Mouse (Mus musculus) erythroblast, embryonic 14.5 days (primary cell): ENCODE measurements at regions not wholly inside any gene's neighbourhood (a gene's known extent, or its start where the extent isn't known, plus 50 kb on each side); places are given as distances from the start of the nearest gene placed in this dataset.

ENCODE experiments used
- H3K27me3 ChIP-seq: 2 replicates; pipeline ENCODE4 v1.6.1; 2012; ENCODE audit warnings: inconsistent platforms; ENCODE audit not compliant: control insufficient read depth
- H3K36me3 ChIP-seq: 2 replicates; pipeline ENCODE4 v1.6.1; 2012; ENCODE audit warnings: mild to moderate bottlenecking, inconsistent platforms; ENCODE audit not compliant: control insufficient read depth
- H3K4me1 ChIP-seq: 2 replicates; pipeline ENCODE4 v1.6.1; 2012; ENCODE audit warnings: inconsistent platforms; ENCODE audit not compliant: control insufficient read depth
- H3K4me3 ChIP-seq: replicated peaks from 2 replicates; pipeline ENCODE3; 2012; ENCODE audit warnings: moderate library complexity, mild to moderate bottlenecking, inconsistent platforms
- H3K9me3 ChIP-seq: 2 replicates; pipeline ENCODE4 v1.6.1; 2012; ENCODE audit warnings: low read length, inconsistent platforms, mixed read lengths; ENCODE audit not compliant: control insufficient read depth
- GATA1 ChIP-seq: IDR thresholded peaks from 2 replicates; pipeline ENCODE4 v1.6.1; 2012; ENCODE audit warnings: low read length, inconsistent platforms, mixed read lengths
- TAL1 ChIP-seq: IDR thresholded peaks from 3 replicates; pipeline ENCODE4 v1.6.1; 2012; ENCODE audit warnings: low read length, inconsistent platforms, mixed read lengths

DNA sequence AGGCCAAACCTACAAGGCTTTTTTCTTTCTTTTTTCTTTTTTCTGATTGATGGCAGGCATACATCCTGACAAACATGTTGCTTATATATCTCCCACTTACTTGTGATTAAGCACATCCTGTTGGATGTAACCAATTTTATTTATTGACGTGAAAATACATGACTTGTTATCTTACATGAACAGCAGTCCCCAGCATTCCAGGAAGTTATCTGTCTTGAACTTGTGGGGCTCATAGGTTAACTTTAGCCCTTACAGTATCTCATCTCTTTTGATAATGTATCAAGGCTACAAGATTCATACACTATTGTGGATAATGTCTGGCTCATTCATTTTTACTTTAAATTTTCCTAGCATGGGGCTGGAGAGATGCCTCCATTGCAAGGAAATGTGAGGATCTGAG, 852.0 kb upstream of the Agtr1b start:
- TF ChIP-seq TAL1 (no peak), GATA1 (no peak)
- Histone ChIP-seq H3K36me3 (no peaks in the 10 kb centered on the region), H3K27me3 (no peaks in the 10 kb centered on the region), H3K9me3 (no peaks in the 10 kb centered on the region; the same call in 1 of the 2 replicates), H3K4me1 (no peaks in the 10 kb centered on the region), H3K4me3 (no peak overlapping the region)

DNA sequence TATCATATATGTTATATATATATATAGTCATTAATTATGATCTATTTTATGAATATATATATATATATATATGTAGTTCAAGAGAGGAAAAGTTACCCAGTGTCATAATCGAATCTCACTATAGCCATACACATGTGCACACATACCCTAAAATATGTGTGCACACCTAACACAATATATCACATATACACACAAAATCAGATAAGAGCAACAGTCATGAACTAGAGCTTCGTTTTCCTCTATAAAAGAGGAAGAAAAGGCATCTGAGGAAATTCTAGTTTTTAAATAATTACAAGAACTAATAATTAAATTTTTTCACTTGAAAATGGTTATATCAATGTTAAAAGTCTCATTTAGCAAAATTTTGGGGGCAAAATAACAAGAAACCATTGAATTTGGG, 835.3 kb upstream of the Tbl1xr1 start:
- no peaks in the 10 kb centered on the region for H3K36me3 ChIP-seq

DNA sequence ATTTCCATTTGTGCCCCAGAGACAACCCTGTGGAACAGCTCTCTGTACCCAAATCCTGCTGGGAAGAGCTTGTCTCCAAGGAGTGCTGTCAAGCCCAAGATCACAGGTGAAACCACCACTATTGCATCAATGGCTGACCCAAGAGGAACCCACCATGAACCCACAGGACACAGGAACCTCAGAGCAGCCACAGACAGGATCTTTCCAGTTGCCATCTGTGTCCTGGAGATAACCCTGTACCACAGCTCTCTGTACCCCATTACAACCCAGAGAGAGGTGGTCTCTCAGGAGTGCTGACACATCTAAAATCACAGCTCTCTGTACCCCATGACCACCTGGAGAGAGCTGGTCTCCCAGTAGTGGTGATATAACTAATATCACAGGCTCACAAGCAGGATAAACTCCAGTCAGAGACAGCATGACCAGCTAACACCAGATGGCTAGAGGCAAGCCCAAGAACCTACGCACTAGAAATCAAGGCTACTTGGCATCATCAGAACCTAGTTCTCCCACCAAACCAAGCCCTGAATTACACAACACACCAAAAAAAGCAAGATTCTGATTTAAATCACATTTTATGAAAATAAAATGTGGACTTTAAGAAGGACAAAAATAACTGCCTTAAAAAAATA, 820.2 kb upstream of the Tbl1xr1 start:
- TF ChIP-seq TAL1 (no peak), GATA1 (no peak)
- Histone ChIP-seq H3K9me3 (no peaks in the 10 kb centered on the region), H3K36me3 (no peaks in the 10 kb centered on the region), H3K4me1 (no peaks in the 10 kb centered on the region), H3K4me3 (no peak overlapping the region), H3K27me3 (no peaks in the 10 kb centered on the region)

More for the DNA sequence above, 835.3 kb upstream of the Tbl1xr1 start:
- Histone ChIP-seq H3K4me3 (no peak overlapping the region), H3K4me1 (no peaks in the 10 kb centered on the region), H3K27me3 (no peaks in the 10 kb centered on the region), H3K9me3 (no peaks in the 10 kb centered on the region)
- TF ChIP-seq TAL1, result no peak
- no peak for TF ChIP-seq GATA1

DNA sequence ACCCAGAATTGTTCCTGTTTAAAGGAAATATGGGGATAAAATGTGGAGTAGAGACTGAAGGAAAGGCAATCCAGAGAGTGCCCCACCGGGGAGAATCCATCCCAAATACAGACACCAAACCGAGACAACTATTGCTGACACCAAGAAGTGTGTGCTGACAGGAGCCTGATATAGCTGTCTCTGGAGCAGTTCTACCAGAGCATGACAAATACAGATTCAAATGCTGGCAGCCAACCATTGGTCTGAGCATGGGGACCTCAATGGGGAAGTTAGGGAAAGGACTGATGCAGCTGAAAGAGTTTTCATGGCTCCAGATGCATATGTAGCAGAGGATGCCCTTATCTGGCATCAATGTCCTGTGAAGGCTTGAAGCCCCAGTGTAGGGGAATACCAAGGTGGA, 813.1 kb upstream of the Tbl1xr1 start:
- Histone ChIP-seq H3K9me3 (peaks cover 3% of the 10 kb centered on the region; the same call in 1 of the 2 replicates), H3K27me3 (no peaks in the 10 kb centered on the region), H3K4me1 (no peaks in the 10 kb centered on the region), H3K4me3 (no peak overlapping the region), H3K36me3 (no peaks in the 10 kb centered on the region)
- TF ChIP-seq GATA1 (no peak), TAL1 (no peak)

DNA sequence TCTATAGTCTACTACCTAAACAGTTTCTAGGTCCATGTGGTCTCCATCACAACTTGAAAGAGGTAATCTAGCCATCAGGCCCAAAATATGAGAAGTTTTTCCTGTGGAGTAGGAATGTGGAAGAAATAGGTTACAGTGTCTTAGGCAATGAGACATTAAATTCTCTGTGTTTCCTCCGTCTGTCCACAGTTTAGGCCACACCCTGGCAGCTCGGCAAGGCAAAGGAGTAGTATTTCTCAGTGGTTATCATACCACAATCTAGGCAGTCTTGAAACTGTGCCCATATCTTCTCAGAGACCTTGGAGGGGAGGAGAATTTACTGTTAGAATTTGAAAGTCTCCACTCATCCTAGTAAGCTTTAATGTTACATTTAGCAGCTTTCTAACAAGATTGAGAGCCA, 811.0 kb upstream of the Tbl1xr1 start:
- peaks cover 3% of the 10 kb centered on the region; the same call in 1 of the 2 replicates for H3K9me3 ChIP-seq
- no peaks in the 10 kb centered on the region for H3K36me3 ChIP-seq
- H3K4me3 ChIP-seq, result no peak overlapping the region
- no peaks in the 10 kb centered on the region for H3K4me1 ChIP-seq
- TF ChIP-seq TAL1 (no peak), GATA1 (no peak)
- H3K27me3 ChIP-seq, result no peaks in the 10 kb centered on the region

DNA sequence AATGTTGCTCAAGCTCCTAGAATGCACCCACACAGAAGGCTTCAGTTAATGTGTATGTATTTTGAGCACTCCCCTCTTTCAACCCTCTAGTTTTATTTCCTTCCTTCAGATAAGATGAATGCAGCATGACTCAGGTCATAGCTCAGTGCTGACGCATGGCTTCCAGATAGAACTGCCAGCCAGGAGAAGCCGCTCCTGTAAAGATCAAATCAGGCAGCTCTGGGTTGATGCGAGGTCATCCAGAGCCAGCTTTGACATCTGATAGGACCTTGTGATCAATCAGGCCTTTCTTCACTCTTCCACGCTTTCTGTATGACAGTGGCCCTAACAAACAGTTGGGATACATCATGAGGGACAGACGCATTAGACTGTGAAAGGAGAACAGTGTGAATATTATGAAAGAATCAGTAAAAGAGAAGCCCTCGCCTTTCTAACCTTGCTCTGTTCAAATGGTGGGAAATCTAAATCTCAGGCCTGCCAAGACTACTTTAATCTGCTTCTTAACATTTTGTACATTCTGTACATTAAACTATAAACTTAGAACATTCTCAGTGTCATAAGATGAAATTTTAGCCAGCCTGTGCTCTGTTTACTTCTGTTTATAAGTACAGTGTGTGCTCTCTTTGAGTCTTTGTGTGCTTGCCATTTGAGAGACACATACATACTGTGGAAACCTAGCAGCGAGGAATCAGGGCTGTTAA, 807.9 kb upstream of the Tbl1xr1 start:
- H3K4me1 ChIP-seq, result no peaks in the 10 kb centered on the region
- TF ChIP-seq TAL1 (no peak), GATA1 (no peak)
- H3K36me3 ChIP-seq, result no peaks in the 10 kb centered on the region
- no peaks in the 10 kb centered on the region for H3K27me3 ChIP-seq
- H3K4me3 ChIP-seq, result no peak overlapping the region
- peaks cover 3% of the 10 kb centered on the region; the same call in 1 of the 2 replicates for H3K9me3 ChIP-seq

DNA sequence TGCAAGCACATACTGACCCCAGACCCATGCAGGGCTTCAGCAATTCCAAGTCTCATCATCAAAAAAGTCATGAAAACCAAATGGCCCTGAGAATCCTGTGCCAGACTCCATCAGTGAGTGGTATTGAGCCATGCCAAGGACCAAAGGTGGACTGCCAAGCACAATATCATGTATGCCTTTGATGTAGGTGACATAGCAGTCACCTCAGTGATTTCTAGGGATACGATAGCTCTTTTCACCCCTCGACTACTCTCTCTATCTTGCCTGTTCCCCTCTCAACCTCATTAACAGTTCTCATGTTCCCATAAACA, 807.4 kb upstream of the Tbl1xr1 start:
- no peak overlapping the region for H3K4me3 ChIP-seq
- no peaks in the 10 kb centered on the region for H3K27me3 ChIP-seq
- H3K4me1 ChIP-seq, result no peaks in the 10 kb centered on the region
- H3K9me3 ChIP-seq, result peaks cover 3% of the 10 kb centered on the region; the same call in 1 of the 2 replicates
- no peaks in the 10 kb centered on the region for H3K36me3 ChIP-seq
- TF ChIP-seq TAL1 (no peak), GATA1 (no peak)

DNA sequence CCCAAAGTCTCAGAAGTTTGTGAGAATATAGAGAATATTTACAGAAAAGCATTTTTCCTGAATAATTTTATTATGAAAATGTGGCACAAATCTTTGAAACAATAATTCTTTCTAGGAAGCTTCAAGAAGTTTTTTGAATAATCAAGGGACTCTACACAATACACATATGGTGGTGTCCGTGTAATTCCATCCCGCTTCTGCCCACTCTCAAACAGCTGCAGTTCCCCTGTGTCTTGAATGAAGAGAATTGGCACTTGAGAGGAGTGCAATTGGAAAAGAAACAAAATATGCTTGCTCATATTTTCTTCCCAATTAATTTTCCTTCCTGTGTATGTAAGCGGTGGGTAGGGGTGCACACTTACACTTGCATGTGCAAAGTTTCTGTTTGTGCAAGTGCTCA, 805.7 kb upstream of the Tbl1xr1 start:
- no peaks in the 10 kb centered on the region for H3K36me3 ChIP-seq
- TF ChIP-seq GATA1, result no peak
- TF ChIP-seq TAL1, result no peak
- no peaks in the 10 kb centered on the region for H3K27me3 ChIP-seq
- no peak overlapping the region for H3K4me3 ChIP-seq
- H3K9me3 ChIP-seq, result peaks cover 3% of the 10 kb centered on the region; the same call in 1 of the 2 replicates
- H3K4me1 ChIP-seq, result no peaks in the 10 kb centered on the region

DNA sequence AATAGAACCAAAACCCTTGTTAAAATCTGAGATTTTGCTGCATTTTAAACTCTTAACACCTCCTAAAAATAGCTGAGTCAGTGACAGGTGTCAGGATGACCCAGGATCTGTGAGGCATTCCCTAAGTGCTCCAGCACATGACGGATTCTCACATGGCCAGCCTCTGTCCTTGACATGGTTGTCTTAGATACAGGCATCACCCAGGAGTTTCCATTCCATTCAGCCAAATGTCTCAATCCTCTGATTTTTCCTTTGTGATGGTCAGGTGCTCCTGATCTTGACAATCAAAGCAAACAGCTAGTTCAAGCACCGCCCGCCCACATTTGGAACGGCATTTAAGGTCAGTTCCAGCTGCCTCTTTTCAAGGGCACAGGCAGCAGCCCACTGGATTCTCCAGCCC, 804.2 kb upstream of the Tbl1xr1 start:
- Histone ChIP-seq H3K36me3 (no peaks in the 10 kb centered on the region), H3K27me3 (no peaks in the 10 kb centered on the region), H3K4me1 (no peaks in the 10 kb centered on the region), H3K9me3 (no peaks in the 10 kb centered on the region), H3K4me3 (no peak overlapping the region)
- TF ChIP-seq GATA1 (no peak), TAL1 (no peak)
